In genomic region chr5:147702423-147702822, GRCm38 (mm10) we compare ENCODE assay signal across 24 mouse cellular contexts. TPM values are rescaled to one million over a fixed set of nuclear protein-coding genes. Genes with fewer than 3 reads are reported as not detected.
A peak's percentile ranks its signal among the peaks of the same experiment; 100 is the strongest.
DNase-seq lines count a peak whose midpoint lies in the region; ATAC-seq and TF ChIP-seq lines count a peak whose summit lies in the region.
"Had no signal": no experiment of that assay in that cellular context is flagged by ENCODE, and none has a peak within 500 bp of the region (broad histone marks: within the 10 kb centered on the region; RNA-seq: fewer than 3 reads in every experiment).

No protein-coding gene starts in this region.

- no peak for TF ChIP-seq CTCF in C2C12 (IDR thresholded peaks at IDR 0.05; ENCODE audit: control insufficient read depth, insufficient read depth, insufficient read length)
- no peak for TF ChIP-seq CTCF in gastrocnemius, adult 2 months (IDR thresholded peaks at IDR 0.05)

- H3K27ac ChIP-seq in hindbrain, embryonic 14.5 days: no peak overlapping the region
- no peak overlapping the region for H3K27ac ChIP-seq in gastrocnemius, adult 2 months
- H3K27ac ChIP-seq: embryonic facial prominence, embryonic 13.5 days; forebrain, embryonic 13.5 days; heart, embryonic 15.5 days; hindbrain, embryonic 15.5 days had no signal

- H3K79me3 ChIP-seq in C2C12 (ENCODE audit: low read depth): no peaks in the 10 kb centered on the region

- H3K9me3 ChIP-seq in hindbrain, embryonic 14.5 days (ENCODE audit: control insufficient read depth, low read length): no peaks in the 10 kb centered on the region
- H3K9me3 ChIP-seq: embryonic facial prominence, embryonic 13.5 days; forebrain, embryonic 13.5 days; G1E; heart, embryonic 15.5 days; hindbrain, embryonic 15.5 days had no signal

- H3K79me2 ChIP-seq in C2C12 (ENCODE audit: control insufficient read depth, insufficient read depth): peaks cover 8% of the 10 kb centered on the region

- no peaks in the 10 kb centered on the region for H3K4me1 ChIP-seq in hindbrain, embryonic 14.5 days (replicated peaks; ENCODE audit: control insufficient read depth, insufficient read depth, low read length)
- H3K4me1 ChIP-seq: forebrain, embryonic 13.5 days; hindbrain, embryonic 15.5 days had no signal

- ATAC-seq in megakaryocyte, adult 5-6 weeks (ENCODE audit: poor library complexity, severe bottlenecking): peak; percentile 70
- ATAC-seq in hindbrain, embryonic 14.5 days (ENCODE audit: low FRiP score): no peak
- ATAC-seq: CD4-positive, CD25-positive, alpha-beta regulatory T cell, adult 4 months; forebrain, embryonic 13.5 days; forebrain, postnatal 0 days; intestine, embryonic 16.5 days had no signal

- H3K27me3 ChIP-seq in C2C12 (ENCODE audit: control insufficient read depth, insufficient read depth, insufficient read length): no peaks in the 10 kb centered on the region
- H3K27me3 ChIP-seq in hindbrain, embryonic 14.5 days (ENCODE audit: control insufficient read depth, insufficient read depth, low read length): no peaks in the 10 kb centered on the region; the same call in 1 of the 2 replicates
- H3K27me3 ChIP-seq: forebrain, embryonic 13.5 days; heart, embryonic 15.5 days; hindbrain, embryonic 15.5 days had no signal

- no peak overlapping the region for H3K9ac ChIP-seq in hindbrain, embryonic 14.5 days
- H3K9ac ChIP-seq: embryonic facial prominence, embryonic 13.5 days; forebrain, embryonic 13.5 days; forebrain, postnatal 0 days; heart, embryonic 15.5 days; hindbrain, embryonic 15.5 days had no signal

- 87% methylated on average over 5 of the region's 5 CpGs for WGBS in hindbrain, embryonic 14.5 days

- intact Hi-C loops in gastrocnemius, adult 2 months (cut with DNase I): no loop called here

- H3ac ChIP-seq in C2C12 (ENCODE audit: control insufficient read depth, insufficient read length, low read depth): no peak overlapping the region

- no peak overlapping the region for H3K4me3 ChIP-seq in C2C12 (ENCODE audit: insufficient read depth, poor library complexity, severe bottlenecking)
- H3K4me3 ChIP-seq in hindbrain, embryonic 14.5 days (replicated peaks; ENCODE audit: low read length): no peak overlapping the region
- H3K4me3 ChIP-seq in gastrocnemius, adult 2 months: no peak overlapping the region
- H3K4me3 ChIP-seq: embryonic facial prominence, embryonic 13.5 days; forebrain, embryonic 13.5 days; heart, embryonic 15.5 days; hindbrain, embryonic 15.5 days had no signal

- H3K4me2 ChIP-seq in hindbrain, embryonic 14.5 days (replicated peaks): no peak overlapping the region
- H3K4me2 ChIP-seq: embryonic facial prominence, embryonic 13.5 days; forebrain, embryonic 13.5 days; heart, embryonic 11.5 days; heart, embryonic 15.5 days; hindbrain, embryonic 15.5 days had no signal

- peak; percentile 68 for DNase-seq in adipocyte (ENCODE audit: low spot score)
- no peak for DNase-seq in right cerebral cortex, postnatal 4 days
- DNase-seq in hindbrain, embryonic 14.5 days (ENCODE audit: low spot score): no peak
- DNase-seq in gastrocnemius, adult 2 months: no peak
- no peak for DNase-seq in B cell, adult 2 months
- DNase-seq: adrenal gland, postnatal 10 days; cerebellum, adult 11 months; cerebellum, adult 9-10 months; cerebellum, postnatal 25 days; forebrain, postnatal 0 days; gastrocnemius, postnatal 25 days; heart, adult 18-20 months; heart, postnatal 14 days; kidney, adult 8-10 months had no signal

- no peaks in the 10 kb centered on the region for H3K36me3 ChIP-seq in C2C12 (ENCODE audit: control insufficient read depth, insufficient read depth)
- no peaks in the 10 kb centered on the region for H3K36me3 ChIP-seq in hindbrain, embryonic 14.5 days (replicated peaks; ENCODE audit: control insufficient read depth, insufficient read depth)
- H3K36me3 ChIP-seq: embryonic facial prominence, embryonic 13.5 days; G1E; heart, embryonic 15.5 days; hindbrain, embryonic 15.5 days had no signal

TF ChIP-seq in C2C12, 6 proteins besides CTCF, POLR2A, EP300 and RAD21:
- peak; percentile 97 for TF ChIP-seq CEBPB (IDR thresholded peaks at IDR 0.05; ENCODE audit: low read depth)
- TF ChIP-seq MAX (IDR thresholded peaks at IDR 0.05): no peak
- TF ChIP-seq MYOG (IDR thresholded peaks at IDR 0.05; ENCODE audit: control insufficient read depth, extremely low read depth, insufficient read length): no peak

RNA-seq across cellular contexts. Expression of gene Flt1, which starts 23.4 kb away (rescaled TPM):
- 2.1 TPM for polyA plus RNA-seq in C2C12 (2012; fragmentation: generic; extraction: Trizol)
- total RNA-seq in megakaryocyte, adult 5-6 weeks (2015): 2.1 and 2.3 TPM in 2 replicates
- 2.9 and 5.3 TPM in 2 replicates for total RNA-seq in megakaryocyte, adult 5-6 weeks (2017)
- 13.2 and 13.8 TPM in 2 replicates for polyA plus RNA-seq in hindbrain, embryonic 14.5 days (2014; fragmentation: Nextera tagmentation; extraction: Ambion mirVana)
- total RNA-seq in gastrocnemius, adult 2 months (2021): 10 to 100 TPM; 32.7 to 42.2 TPM

Comparison
In these comparisons a context has a peak if more than half of its experiments do, and no peak if none do; other contexts are left out.
1. RNA of gene Flt1, which starts 23.4 kb away (total RNA-seq): 32.7 to 42.2 TPM in gastrocnemius, adult 2 months; 2.1 to 5.3 TPM in megakaryocyte, adult 5-6 weeks; every median in the first group is over 4 times any median in the second.